Mouse (Mus musculus): ENCODE measurements around the gene Flnc. TPM values are rescaled to one million over a fixed set of nuclear protein-coding genes. Genes with fewer than 3 reads are reported as not detected.

Gene Flnc
- polyA plus RNA-seq, 1 experiment from 2014 or later, result 2.5 TPM

- Histone ChIP-seq H3K9me3 (ENCODE audit: control insufficient read depth, low read length) (no peaks in the 10 kb centered on the region), H3K27ac (ENCODE audit: low read depth, low read length) (no peak overlapping the region), H3K36me3 (ENCODE audit: control insufficient read depth, insufficient read depth, low read length) (no peaks in the 10 kb centered on the region), H3K4me1 (replicated peaks; ENCODE audit: control insufficient read depth, insufficient read depth, low read length) (no peaks in the 10 kb centered on the region), H3K27me3 (ENCODE audit: control insufficient read depth, insufficient read depth, low read length) (no peaks in the 10 kb centered on the region), H3K9ac (ENCODE audit: low read depth, low read length) (no peak overlapping the region), H3K4me3 (ENCODE audit: low read depth, low read length) (no peak overlapping the region), H3K4me2 (replicated peaks; ENCODE audit: low read depth, low read length) (no peak overlapping the region)
- 60% methylated on average over 7 of the region's 7 CpGs for WGBS
- ATAC-seq (ENCODE audit: low FRiP score), result no peak
- DNase-seq (ENCODE audit: low spot score), result no peak
Measured at GRCm38 (mm10) chr6:29461502-29461901, 28.4 kb downstream of the Flnc start.

GRCm38 (mm10) chr6:29463388-29463787 is 30.3 kb downstream of the Flnc start:
- Histone ChIP-seq H3K9me3 (ENCODE audit: control insufficient read depth, low read length) (no peaks in the 10 kb centered on the region), H3K27ac (ENCODE audit: low read depth, low read length) (no peak overlapping the region), H3K27me3 (ENCODE audit: control insufficient read depth, insufficient read depth, low read length) (no peaks in the 10 kb centered on the region), H3K36me3 (ENCODE audit: control insufficient read depth, insufficient read depth, low read length) (no peaks in the 10 kb centered on the region), H3K4me3 (ENCODE audit: low read depth, low read length) (no peak overlapping the region), H3K4me1 (replicated peaks; ENCODE audit: control insufficient read depth, insufficient read depth, low read length) (0 out of 2 replicates have a peak, but pooled peaks cover under 1% of the 10 kb centered on the region), H3K4me2 (replicated peaks; ENCODE audit: low read depth, low read length) (no peak overlapping the region), H3K9ac (ENCODE audit: low read depth, low read length) (no peak overlapping the region)
- no peak for ATAC-seq (ENCODE audit: low FRiP score)
- 79% methylated on average over 3 of the region's 3 CpGs for WGBS
- no peak for DNase-seq (ENCODE audit: low spot score)

GRCm38 (mm10) chr6:29467583-29468354 is 34.7 kb downstream of the Flnc start, which contains the start of gene Atp6v1f:
Atp6v1f (plus strand) TSS chr6:29467718.
- Histone ChIP-seq H3K27ac (ENCODE audit: low read depth, low read length) (0 out of 2 replicates have a peak within 1 kb of the TSS, but pooled peaks have one; percentile 33), H3K4me2 (replicated peaks; ENCODE audit: low read depth, low read length) (peak within 1 kb of the TSS; percentile 60), H3K4me1 (replicated peaks; ENCODE audit: control insufficient read depth, insufficient read depth, low read length) (peaks cover 3% of the 10 kb centered on the region; the same call in 1 of the 2 replicates), H3K9me3 (ENCODE audit: control insufficient read depth, low read length) (no peaks in the 10 kb centered on the region), H3K9ac (ENCODE audit: low read depth, low read length) (peak within 1 kb of the TSS; percentile 60), H3K36me3 (ENCODE audit: control insufficient read depth, insufficient read depth, low read length) (no peaks in the 10 kb centered on the region), H3K27me3 (ENCODE audit: control insufficient read depth, insufficient read depth, low read length) (no peaks in the 10 kb centered on the region), H3K4me3 (ENCODE audit: low read depth, low read length) (peak within 1 kb of the TSS; percentile 68)
- WGBS, result under 1% methylated on average over 39 of the region's 39 CpGs
- DNase-seq (ENCODE audit: low spot score) (peak; percentile 95), ATAC-seq (ENCODE audit: low FRiP score) (peak; percentile 95)

DNA sequence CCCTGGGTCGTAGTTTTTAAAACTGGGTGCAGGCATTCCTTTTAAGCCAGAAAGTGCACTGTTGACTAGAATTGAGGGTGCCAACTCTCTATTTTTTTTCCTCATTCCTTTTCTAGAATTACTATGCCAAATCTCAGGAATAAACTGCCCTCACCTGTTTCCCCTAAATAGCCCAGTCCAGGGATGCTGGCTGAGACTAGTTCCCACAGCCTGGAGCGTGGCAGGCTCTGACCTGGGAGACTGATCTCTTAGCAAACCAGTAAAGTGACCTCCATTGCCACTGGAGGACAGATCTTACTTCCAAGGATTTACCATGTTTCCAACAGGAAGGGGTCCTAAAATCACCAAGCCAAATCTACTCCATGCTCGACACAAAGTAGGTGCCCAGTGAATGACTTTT is 35.8 kb downstream of the Flnc start:
- H3K27me3 ChIP-seq (ENCODE audit: control insufficient read depth, insufficient read depth, low read length), result no peaks in the 10 kb centered on the region
- no peaks in the 10 kb centered on the region for H3K36me3 ChIP-seq (ENCODE audit: control insufficient read depth, insufficient read depth, low read length)
- 88% methylated on average over 3 of the region's 3 CpGs for WGBS
- DNase-seq (ENCODE audit: low spot score) (no peak), ATAC-seq (ENCODE audit: low FRiP score) (no peak)
- no peak overlapping the region; the same call in 1 of the 2 replicates for H3K4me3 ChIP-seq (ENCODE audit: low read depth, low read length)
- no peaks in the 10 kb centered on the region for H3K9me3 ChIP-seq (ENCODE audit: control insufficient read depth, low read length)
- H3K4me2 ChIP-seq (replicated peaks; ENCODE audit: low read depth, low read length), result peak overlapping the region; percentile 60; the same call in 1 of the 2 replicates
- peaks cover 6% of the 10 kb centered on the region; the same call in 1 of the 2 replicates for H3K4me1 ChIP-seq (replicated peaks; ENCODE audit: control insufficient read depth, insufficient read depth, low read length)
- no peak overlapping the region for H3K9ac ChIP-seq (ENCODE audit: low read depth, low read length)
- H3K27ac ChIP-seq (ENCODE audit: low read depth, low read length), result no peak overlapping the region

- WGBS, result 93% methylated on average over 4 of the region's 4 CpGs
Measured at GRCm38 (mm10) chr6:29471137-29471536, 38.1 kb downstream of the Flnc start, which contains the start of gene Atp6v1fnb. Atp6v1fnb (plus strand) TSS chr6:29471437.

DNA sequence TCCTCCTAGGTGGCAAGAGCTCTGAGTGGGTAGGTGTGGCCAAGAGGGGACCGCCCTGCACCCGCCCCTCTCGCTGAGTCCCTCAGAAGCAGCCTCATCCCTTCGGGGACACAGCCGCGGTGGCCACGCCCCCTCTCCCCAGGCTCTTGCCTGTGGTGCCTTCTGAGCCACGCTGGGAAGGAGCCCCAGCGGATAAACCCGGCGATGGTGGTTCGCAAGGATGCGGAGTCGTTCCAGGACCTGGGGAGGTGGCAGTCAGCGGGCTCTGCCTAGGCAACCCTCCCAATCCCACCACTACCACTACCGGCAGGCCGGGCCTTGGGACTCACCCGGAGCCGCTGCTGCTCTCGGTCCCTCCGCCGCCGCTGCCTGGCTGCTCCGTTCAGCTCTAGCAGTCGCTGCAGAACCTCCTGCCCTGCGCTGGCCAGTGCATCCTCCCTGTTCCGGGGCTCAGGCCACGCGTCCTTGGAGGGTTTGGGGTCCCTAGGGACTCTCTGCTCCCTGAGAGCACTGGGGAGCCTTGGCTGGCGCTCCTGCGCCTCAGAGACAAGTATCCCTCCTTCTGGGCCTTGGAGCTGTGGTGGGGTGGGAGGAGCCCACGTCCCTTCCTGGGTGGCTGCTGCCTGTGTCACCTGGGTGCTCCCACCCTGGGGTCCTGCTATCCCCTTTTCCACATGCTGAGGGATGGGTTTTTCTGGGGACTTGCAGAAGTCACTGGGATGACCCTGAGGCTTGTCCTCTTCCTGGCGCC is 41.1 kb downstream of the Flnc start:
- peak overlapping the region; percentile 36 for H3K4me3 ChIP-seq (ENCODE audit: low read depth, low read length)
- WGBS, result 3% methylated on average over 33 of the region's 33 CpGs
- no peaks in the 10 kb centered on the region for H3K9me3 ChIP-seq (ENCODE audit: control insufficient read depth, low read length)
- no peak overlapping the region for H3K27ac ChIP-seq (ENCODE audit: low read depth, low read length)
- DNase-seq (ENCODE audit: low spot score), result peak; percentile 82
- H3K36me3 ChIP-seq (ENCODE audit: control insufficient read depth, insufficient read depth, low read length), result no peaks in the 10 kb centered on the region
- H3K9ac ChIP-seq (ENCODE audit: low read depth, low read length), result peak overlapping the region; percentile 28; the same call in 1 of the 2 replicates
- ATAC-seq (ENCODE audit: low FRiP score), result peak; percentile 92
- H3K4me2 ChIP-seq (replicated peaks; ENCODE audit: low read depth, low read length), result peak overlapping the region; percentile 60
- peaks cover 2% of the 10 kb centered on the region; the same call in 1 of the 2 replicates for H3K4me1 ChIP-seq (replicated peaks; ENCODE audit: control insufficient read depth, insufficient read depth, low read length)
- peaks cover 3% of the 10 kb centered on the region; the same call in 1 of the 2 replicates for H3K27me3 ChIP-seq (ENCODE audit: control insufficient read depth, insufficient read depth, low read length)

More at GRCm38 (mm10) chr6:29471137-29471536, 38.1 kb downstream of the Flnc start, which contains the start of gene Atp6v1fnb:
- no peak within 1 kb of the TSS for H3K9ac ChIP-seq (ENCODE audit: low read depth, low read length)
- H3K4me3 ChIP-seq (ENCODE audit: low read depth, low read length), result no peak within 1 kb of the TSS
- H3K27ac ChIP-seq (ENCODE audit: low read depth, low read length), result no peak within 1 kb of the TSS
- peaks cover 3% of the 10 kb centered on the region; the same call in 1 of the 2 replicates for H3K27me3 ChIP-seq (ENCODE audit: control insufficient read depth, insufficient read depth, low read length)
- H3K9me3 ChIP-seq (ENCODE audit: control insufficient read depth, low read length), result no peaks in the 10 kb centered on the region
- H3K36me3 ChIP-seq (ENCODE audit: control insufficient read depth, insufficient read depth, low read length), result no peaks in the 10 kb centered on the region
- DNase-seq (ENCODE audit: low spot score) (no peak), ATAC-seq (ENCODE audit: low FRiP score) (no peak)
- H3K4me2 ChIP-seq (replicated peaks; ENCODE audit: low read depth, low read length), result no peak within 1 kb of the TSS
- H3K4me1 ChIP-seq (replicated peaks; ENCODE audit: control insufficient read depth, insufficient read depth, low read length), result peaks cover 6% of the 10 kb centered on the region; the same call in 1 of the 2 replicates

- Histone ChIP-seq H3K36me3 (ENCODE audit: control insufficient read depth, insufficient read depth, low read length) (no peaks in the 10 kb centered on the region), H3K27me3 (ENCODE audit: control insufficient read depth, insufficient read depth, low read length) (peaks cover 3% of the 10 kb centered on the region; the same call in 1 of the 2 replicates), H3K9ac (ENCODE audit: low read depth, low read length) (no peak overlapping the region), H3K9me3 (ENCODE audit: control insufficient read depth, low read length) (no peaks in the 10 kb centered on the region), H3K4me1 (replicated peaks; ENCODE audit: control insufficient read depth, insufficient read depth, low read length) (peaks cover 2% of the 10 kb centered on the region; the same call in 1 of the 2 replicates), H3K27ac (ENCODE audit: low read depth, low read length) (no peak overlapping the region), H3K4me2 (replicated peaks; ENCODE audit: low read depth, low read length) (no peak overlapping the region), H3K4me3 (ENCODE audit: low read depth, low read length) (no peak overlapping the region)
- no peak for DNase-seq (ENCODE audit: low spot score)
- ATAC-seq (ENCODE audit: low FRiP score), result no peak
- WGBS, result 52% methylated on average over 2 of the region's 2 CpGs
Measured at GRCm38 (mm10) chr6:29474736-29475135, 41.7 kb downstream of the Flnc start.

GRCm38 (mm10) chr6:29482691-29483090 is 49.6 kb downstream of the Flnc start:
- H3K27ac ChIP-seq (ENCODE audit: low read depth, low read length), result no peak overlapping the region
- H3K9me3 ChIP-seq (ENCODE audit: control insufficient read depth, low read length), result no peaks in the 10 kb centered on the region
- no peaks in the 10 kb centered on the region for H3K4me1 ChIP-seq (replicated peaks; ENCODE audit: control insufficient read depth, insufficient read depth, low read length)
- no peak overlapping the region for H3K4me3 ChIP-seq (ENCODE audit: low read depth, low read length)
- peaks cover 2% of the 10 kb centered on the region for H3K27me3 ChIP-seq (ENCODE audit: control insufficient read depth, insufficient read depth, low read length)
- H3K9ac ChIP-seq (ENCODE audit: low read depth, low read length), result no peak overlapping the region
- DNase-seq (ENCODE audit: low spot score) (no peak), ATAC-seq (ENCODE audit: low FRiP score) (no peak)
- H3K4me2 ChIP-seq (replicated peaks; ENCODE audit: low read depth, low read length), result no peak overlapping the region
- 96% methylated on average over 13 of the region's 13 CpGs for WGBS
- H3K36me3 ChIP-seq (ENCODE audit: control insufficient read depth, insufficient read depth, low read length), result no peaks in the 10 kb centered on the region

Data from hindbrain, embryonic 11.5 days (tissue).